Mouse (Mus musculus) c-Kit-positive CD71-positive TER-119-negative erythroid progenitor cells, embryonic 14.5 days (primary cell): ENCODE measurements around the gene Mrpl33.
"Not testable (repeated sequence)": the region's sequence is repeated elsewhere in the genome, so short reads cannot be mapped to it uniquely, and the experiment has no call there.

Source experiments
- DNase-seq: peaks from one replicate; pipeline ENCODE4 v3.0.0-alpha.2; 2013; ENCODE audit warnings: low read depth

The Mrpl33 gene

DNA sequence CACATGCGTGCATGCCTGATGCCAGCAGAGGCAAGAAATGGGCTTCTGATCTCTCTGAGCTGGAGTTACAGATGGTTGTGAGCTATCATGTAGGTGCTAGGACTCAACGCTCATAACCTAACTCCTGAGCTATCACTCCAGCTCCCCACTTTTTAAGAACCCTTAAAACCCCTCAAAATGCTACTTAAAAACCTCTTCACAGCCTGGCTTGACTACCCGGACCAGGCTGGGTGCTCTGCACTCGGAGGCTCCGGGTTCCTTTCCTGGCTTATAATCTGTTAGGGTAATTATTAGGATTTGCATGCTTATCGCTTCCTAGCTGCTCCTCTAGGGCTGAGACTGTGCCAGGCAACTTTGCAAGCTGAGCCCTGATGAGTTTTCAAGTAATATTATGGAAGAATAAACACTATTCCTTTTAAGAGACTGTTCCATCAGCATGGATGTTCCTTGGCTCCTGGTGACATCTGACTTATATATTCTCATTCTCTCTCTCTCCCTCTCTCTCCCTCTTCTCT lies 752 bp downstream of the Mrpl33 start:
- DNase-seq = no peak

DNA sequence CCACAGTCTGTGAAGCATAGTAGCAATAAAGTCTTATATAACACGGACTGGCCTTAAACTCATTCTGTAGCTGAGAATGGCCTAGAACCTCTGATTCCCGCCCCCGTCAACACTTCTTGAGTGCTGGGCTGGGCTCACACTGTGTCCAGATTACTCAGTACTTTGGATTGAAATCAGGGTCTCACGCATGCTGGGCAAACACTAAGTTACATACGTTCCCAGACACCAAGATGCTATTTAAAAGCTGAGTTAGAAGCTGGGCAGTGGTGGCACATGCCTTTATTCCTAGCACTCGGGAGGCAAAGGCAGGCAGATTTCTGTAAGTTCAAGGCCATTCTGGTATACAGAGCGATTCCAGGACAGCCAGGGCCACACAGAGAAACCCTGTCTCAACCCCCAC lies 1.4 kb downstream of the Mrpl33 start:
- DNase-seq = no peak

DNA sequence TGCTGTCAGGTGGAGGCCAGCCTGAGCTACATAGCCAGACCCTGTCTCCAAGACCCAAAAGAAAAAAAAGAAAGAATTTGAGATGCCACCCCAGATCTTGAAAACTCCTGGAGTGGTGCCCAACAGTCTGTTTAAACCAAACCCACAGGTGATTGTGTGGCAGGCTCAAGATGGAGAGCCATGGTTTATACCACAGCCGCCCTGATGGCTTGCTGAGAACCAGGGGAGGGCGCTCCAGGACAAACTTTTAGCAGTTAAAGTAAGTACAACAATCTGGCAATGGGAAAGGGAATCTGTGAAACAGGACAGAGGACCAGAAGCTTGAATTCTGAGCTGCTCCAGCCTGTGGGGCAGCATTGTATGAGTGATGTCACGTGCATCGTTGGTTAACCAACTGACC lies 1.8 kb downstream of the Mrpl33 start:
- peak; percentile 37 for DNase-seq

DNA sequence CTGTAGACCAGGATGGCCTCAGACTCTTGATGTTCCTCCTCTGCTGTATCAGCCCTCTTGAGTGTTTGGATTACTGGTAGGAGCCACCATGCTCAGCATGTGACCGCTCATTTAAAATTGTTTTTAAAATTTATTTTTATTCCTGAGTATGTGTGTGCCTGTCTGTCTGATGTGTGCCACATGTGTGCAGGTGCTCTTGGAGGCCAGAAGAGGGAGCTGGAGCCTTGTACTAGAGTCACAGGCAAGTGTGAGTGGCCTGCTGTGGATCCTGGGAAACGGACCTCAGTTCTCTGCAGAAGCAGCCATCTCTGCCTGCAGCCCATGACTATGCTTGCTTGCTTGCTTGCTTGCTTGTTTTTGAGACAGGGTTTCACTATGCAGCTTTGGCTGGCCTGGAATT lies 2.4 kb downstream of the Mrpl33 start:
- peak; percentile 28 for DNase-seq

DNA sequence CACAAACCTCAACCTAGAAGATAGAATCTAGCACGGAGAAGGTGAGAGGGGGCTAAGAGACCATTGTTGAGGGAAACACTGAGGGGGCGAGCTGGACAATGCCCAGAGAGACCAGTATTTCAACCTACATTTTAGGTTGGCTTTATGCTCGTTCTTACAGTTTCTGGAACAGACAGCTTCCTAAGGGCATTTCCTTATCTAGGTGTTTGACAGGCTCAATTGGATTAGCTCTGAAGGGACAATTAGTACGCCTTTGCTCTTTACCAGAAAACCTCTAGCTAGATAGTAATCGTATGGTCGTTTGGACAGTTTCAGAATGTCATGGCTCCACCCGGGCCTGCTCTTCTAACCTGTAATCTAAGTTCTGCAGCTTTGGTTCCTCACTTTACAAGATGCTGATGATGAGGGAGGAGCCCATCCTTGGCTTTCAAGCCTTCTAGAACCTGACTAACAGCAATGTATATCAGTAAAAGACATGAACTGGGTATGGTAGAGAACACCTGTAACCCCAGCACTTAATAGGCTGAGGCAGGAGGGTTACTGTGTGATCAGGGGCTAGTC lies 4.5 kb downstream of the Mrpl33 start:
- no peak for DNase-seq

DNA sequence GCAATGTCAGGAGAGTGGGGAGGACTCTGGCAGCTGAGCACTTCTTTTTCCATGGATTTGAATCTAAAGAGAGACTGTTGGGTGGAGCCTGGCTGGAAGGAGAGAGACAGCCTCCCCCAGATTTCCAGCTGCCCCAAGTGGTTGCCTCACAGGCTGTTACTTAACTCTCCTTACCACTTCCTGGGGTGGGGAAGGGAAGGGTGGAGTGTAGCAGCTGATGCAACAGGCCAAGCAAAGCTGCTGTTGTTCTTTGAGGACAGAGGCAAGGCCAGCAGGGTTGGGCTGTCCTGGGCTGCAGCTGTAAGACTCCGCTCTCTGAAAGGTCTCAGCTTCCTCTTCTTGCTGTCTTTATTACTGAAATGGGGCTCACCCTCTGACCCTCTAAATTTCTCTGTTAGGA lies 5.6 kb downstream of the Mrpl33 start:
- DNase-seq = no peak

DNA sequence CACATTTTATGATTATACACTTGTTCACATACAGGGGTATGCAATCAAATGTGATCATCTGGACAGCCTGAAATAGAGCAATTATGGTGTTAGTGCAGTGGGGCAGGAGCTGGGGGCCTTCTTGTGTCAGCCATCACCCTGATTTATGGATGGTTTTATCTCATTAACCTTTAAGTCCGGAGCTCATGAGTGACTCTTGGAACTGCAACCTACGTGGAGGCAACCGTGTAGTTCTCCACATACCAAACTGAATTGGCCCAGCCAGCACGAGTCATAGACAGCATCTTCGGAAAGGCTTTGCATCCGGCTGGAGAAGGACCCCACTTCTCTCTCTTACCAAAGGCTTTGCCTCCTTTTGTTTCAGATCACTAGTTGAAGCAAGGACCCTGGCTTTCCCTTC lies 7.0 kb downstream of the Mrpl33 start:
- no peak for DNase-seq

DNA sequence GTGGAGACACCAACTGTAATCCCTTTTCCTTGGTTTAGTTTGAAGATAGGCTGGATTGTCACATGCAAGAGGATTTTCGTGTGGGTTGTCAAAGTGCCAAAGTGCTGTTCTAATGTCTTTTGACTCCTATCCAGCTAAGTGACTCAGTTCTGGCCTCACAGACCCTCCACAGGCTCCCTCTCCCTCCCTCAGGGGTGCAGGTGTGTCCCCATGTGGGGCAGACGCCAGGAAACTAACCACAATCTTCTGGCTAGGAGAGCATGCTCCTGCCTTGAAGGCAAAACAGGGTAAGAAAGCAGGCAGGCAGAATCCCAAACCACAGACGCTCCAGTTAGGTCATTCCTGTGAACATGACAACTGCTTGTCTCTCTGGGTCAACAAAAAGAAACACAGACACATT lies 9.4 kb downstream of the Mrpl33 start:
- DNase-seq = no peak

DNA sequence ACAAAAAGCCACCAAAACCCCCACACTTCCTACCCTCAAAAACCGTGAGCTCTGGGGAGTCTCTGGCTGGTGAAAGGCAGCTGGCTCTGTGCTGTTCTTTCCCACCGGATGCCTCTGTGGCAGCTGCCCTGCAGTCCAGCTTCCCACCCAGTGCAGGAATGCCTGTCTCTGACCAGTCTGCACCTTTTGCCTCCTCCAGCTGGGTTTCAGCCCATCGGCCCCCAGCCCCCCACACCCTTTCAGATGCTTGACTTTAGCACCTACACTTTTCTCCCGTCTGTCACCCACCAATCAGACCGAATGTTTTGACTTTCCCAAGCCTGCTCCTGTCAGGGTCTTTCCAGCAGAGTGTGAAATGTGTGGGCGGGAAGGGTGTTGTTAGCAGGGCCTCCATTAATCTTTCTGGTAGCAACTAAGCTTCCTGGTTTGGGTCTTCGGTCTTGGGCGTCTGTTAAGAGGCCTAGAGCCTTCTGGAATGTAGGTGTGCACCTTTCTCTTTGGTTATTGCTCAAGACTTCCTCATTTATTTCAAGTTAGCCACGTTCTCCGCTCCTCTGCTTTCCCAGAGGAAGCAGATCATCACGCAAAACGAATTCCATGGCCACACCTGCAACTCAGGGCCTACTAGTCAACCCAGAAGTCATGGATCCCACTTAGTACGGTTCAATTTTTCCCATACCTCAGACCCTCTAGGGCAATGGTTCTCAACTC lies 13.8 kb downstream of the Mrpl33 start:
- DNase-seq = no peak

DNA sequence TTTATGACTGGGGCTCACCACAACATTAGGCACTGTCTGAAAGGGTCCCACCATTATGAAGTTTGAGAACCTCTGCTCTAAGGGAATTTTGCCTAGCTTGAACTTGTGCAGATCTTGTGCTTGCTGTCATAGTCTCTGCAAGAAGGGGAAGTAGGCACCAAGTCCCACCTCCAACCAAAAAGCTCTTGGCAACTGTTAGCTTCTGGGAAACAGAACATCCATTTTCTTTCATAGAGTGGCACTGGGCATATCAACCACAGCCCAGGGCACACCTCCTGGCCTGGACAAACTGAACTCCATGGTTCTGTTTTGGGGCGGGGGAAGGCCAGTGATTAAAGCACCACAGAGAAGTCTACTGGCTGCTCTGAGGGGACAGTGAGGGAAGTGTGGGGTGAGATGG lies 14.5 kb downstream of the Mrpl33 start:
- no peak for DNase-seq

DNA sequence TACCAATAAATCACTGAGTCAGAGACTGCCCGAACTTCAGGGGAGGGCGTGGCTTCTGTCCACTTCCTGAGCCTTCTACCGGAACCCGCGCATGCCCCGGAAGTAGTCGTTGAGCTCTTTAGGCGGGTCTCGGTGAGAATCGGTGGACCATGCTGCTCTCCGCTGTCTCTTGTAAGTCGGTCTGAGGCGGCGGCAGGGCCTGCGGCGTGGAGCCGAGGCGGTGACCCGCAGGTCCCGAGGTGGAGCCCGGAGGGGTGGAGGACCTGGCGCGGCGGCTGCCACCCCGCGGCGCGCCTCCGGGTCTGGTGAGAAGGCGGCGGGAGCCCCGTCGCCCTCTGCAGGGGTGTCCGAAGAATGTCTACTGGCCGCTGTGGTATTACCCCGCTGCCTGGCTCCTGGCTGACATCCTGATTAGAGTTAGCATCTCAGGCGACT lies 17.1 kb downstream of the Mrpl33 start:
- DNase-seq = peak; percentile 68

DNA sequence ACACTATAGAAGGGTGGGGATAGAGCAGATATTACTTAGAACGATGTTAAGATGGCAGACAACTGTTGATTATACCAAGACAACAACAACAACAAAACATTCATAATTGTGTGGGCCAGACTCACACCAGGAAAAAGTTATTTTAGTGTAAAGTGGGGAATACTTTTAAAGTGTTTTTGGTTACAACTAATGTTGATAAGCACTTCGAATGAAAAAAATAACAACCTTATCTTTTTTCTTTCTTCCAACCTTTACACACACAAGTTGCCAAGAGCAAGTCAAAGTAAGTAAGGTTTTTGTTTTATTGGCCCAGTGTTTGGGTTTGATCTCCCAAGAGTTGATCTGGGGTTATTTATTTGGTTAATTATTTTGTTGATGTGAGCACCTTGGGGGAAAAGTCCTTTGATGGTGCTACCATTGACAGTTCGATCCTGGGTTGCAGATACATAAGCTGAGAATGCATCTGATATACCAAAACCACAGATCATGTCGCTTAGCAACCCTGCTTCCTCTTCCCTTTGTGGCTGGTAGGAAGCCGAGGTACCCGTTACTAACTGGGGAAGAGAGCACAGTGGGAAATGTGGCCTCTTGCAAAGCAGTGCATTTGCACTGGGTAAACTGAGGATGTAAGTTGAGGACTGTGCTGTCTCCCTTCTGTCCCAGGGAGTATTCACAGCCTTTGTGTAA lies 17.7 kb downstream of the Mrpl33 start:
- DNase-seq = no peak

DNA sequence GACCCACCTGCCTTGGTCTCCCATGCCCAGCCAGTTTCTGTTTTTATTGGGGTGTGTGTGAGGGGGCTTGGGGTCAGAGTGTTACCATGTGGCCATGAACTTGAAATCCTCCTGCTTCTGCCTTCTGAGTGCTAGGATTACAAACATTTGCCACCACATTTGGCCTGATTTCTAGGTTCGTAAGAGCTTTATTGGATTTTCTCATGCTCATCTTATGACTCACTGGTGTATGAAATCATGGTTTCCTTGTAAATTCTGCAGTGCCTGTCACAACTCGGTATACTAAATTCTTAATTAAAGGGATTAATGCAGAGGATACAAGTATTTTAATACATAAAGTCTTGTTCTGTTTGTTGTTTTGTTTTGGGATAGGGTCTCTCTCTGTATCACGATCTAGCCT lies 23.6 kb downstream of the Mrpl33 start:
- no peak for DNase-seq

DNA sequence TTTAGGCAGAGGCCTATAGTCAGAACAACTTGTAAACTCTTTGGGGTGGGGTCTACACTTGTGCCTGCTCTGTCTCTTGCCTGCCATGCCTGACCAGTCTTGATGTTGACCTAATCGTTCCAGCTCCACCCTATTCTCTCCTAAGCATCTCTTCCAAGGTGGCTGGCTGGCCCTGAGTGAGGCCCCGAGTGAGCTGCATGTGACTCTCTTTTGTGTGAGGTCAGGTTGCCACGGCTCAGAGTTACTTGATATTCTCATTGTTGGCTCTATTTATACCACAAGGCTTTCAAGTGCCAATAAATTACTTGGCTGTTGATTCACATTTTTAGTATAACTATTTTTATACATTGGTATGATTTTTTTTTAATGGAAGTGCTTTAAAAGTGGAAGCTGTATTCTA lies 30.4 kb downstream of the Mrpl33 start:
- no peak for DNase-seq

DNA sequence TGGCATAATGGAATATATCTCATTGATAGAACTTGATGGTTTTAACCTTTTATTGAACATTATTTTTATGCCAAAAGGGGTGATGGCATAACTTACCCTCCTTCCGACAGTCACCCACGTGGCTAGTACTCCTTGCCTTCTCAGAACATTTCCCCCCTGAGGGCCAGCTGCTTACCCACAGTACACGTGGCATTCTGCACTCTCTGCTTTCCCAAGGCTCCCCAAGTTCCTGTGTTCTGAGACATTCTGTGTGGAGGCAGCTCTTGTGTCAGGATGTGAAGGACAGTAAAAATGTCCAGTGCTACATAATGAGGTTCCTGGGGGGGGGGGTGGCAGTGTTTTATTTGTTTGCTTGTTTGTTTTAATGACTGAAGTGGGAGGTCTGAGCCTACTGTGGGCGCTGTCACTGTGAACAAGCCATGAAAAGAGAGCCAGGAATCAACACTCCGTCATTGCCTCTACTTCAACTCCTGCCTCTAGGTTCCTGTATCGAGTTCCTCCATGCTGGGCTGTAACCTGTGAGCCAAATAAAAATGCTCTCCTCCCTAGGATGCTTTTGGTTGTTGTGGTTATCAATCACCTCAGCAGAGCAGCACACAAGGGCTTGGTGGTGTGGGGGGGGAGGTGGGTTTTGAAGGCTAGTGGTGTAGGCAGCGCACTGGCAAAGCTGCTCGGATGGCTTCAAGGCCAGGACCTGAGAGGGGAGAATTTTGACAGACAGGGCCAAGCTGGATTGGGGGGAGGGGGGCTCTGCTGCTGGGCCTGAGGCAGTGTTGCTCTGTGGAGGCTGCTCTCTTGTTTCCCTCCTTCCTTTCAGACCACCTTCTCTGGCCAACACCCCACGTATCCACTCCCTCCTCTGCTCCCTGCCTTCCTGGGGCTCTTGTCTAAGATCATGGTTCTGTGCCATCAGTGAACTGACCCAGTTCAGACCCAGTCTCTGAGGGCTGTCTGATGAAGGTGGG lies 31.1 kb downstream of the Mrpl33 start:
- DNase-seq = no peak

DNA sequence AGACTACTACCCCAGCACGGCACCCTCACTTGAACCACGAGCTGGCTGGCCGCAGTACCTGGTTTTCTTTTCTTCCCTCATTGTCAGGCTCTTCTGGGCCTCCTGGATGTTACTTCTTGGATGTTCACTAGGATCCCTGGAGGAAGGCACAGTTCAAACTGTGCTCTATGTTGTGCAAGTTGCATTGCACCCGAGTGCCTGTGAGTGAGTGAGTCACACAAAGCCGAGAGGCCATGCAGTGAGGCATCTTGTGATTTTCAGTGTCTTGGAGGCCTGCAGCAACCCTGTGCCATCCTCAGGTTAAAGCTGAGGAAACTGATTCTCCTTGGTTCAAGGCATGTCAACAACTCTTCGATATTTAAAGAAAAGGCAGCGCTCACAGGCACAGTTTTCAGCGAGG lies 31.8 kb downstream of the Mrpl33 start:
- DNase-seq = no peak

DNA sequence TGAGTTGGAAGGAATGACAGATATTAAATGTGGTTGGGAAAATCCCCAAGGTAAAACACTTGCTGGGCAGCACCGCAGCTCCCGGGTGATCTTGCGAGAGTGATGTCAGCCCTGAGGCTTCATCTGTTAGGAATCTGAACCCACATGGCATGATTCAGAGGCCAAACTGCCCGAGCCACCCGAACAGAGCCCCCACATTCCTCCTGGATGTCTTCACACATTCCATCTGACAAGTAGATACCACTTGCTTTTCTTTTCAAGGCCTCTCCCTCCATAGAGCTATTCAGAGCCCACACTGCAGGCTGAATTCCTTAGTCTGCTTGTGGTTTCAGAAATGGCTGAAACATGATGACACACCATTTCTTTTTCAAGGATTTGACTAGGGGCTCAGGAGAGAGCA lies 33.3 kb downstream of the Mrpl33 start:
- no peak for DNase-seq

DNA sequence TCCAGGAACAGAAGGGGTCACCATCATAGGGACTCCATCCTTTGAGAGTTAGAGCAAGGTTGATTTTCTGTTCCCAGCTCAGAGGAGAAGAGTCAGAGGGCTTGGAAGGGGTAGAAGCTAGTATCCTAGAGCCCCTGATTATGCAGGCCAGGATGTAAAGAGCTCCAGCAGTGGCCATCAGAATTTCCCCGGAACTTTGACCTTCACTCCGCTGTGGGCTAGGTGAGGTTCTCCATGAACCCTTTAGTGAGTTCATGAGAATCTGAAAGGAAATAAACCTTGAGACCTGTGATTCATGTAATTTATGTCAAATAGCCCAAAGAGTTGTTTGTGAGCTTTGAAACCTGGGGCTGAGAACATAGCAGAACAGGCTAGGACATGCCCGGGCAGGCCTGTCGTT lies 34.4 kb downstream of the Mrpl33 start:
- not testable (repeated sequence) for DNase-seq

DNA sequence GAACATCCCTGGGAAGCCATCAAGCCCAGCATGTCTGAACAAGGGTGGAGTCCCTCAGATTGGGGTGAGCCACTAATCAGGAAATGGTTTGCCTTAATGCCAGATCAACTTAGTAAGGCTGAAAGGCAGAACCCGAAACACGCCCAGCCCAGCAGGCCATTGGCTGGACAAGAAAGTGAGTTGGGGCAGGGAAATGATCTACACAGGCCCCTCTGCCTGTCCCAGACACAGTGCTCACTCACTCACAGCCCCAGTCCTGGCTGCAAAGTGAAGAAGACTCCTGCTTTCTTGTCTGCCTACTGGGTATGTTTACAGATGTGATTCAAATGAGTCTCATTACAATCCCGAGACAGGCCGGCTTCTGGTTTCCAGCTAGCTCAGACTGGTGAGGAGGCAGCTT lies 37.4 kb downstream of the Mrpl33 start:
- DNase-seq = no peak

DNA sequence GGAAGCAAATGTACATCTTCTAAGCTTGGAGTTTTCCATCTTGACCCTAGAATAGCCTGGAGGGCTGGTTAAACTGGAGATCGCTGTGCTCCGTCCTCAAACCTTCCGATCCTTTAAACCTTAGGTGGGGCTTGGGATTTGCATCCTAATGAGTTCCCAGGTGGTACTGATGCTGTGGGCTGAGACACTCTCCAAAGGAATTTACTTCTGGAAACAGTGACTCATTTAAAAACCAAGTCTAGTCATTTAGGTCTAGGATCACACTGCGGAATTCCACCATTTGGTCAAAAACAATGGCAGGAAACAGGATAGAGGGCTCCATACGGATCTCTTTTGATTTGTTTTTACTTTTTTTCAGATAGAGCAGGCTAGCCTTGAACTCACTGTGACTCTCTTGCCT lies 37.9 kb downstream of the Mrpl33 start:
- DNase-seq = no peak

DNA sequence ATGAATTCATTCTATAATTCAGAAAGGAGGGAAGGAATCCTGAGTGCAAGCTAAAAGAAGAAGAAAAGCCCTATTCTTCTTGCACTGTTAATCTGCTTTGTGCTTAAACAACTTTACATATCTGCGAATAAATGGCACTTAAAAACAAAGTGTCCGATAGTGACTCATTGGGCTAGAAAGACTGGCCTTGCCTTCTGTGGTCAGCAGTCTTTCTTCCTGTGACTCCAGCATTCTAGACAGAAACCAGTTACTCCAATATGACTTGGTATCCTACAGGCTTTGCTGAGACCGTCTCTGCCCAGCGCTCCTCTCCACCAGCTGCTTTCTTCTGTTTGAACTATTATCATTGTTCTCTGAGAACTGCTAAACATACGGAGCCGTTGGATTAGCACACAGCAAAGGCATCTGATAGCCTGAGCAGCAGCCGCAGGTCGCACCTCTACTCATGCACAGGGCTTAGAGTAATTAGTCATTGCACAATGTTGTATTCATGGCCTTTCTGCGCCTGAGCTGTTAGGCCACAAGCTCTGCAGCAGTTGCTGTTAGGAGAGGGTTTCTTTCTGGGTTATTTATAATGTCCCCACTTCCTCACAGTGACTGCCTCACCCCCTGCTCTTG lies 40.0 kb downstream of the Mrpl33 start:
- DNase-seq = no peak

DNA sequence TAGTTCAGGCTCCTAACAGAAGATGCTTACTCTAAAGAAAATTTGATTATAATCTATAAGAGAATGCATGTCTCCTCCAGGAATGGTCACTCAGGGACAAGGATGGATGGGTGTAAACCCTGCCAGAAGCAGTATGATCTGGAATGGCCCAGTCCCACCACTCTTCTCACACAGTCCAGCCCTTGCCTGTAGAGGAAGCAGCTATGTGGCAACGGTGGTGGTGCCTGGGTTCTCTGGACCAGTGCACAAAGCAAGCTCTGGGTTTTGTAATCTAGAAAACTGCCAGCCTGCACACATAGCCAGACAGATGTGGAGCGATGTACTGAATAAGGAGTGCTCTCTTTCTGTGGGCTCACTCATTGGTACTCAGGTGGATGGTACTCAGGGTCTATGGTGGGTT lies 43.8 kb downstream of the Mrpl33 start:
- DNase-seq = no peak
